Mouse (Mus musculus): Measurements from ENCODE around the gene Vdac1.
A peak's percentile ranks its signal among the peaks of the same experiment; 100 is the strongest.
"Not testable (repeated sequence)": the region's sequence is repeated elsewhere in the genome, so short reads cannot be mapped to it uniquely, and the experiment has no call there.

Vdac1 gene

GRCm38 (mm10) chr11:52374340-52374739 is 13.7 kb downstream of the Vdac1 start:
- DNase-seq (ENCODE audit: low spot score), result no peak

- no peak for DNase-seq (ENCODE audit: low spot score)
Measured at GRCm38 (mm10) chr11:52377579-52377978, 16.9 kb downstream of the Vdac1 start.

DNA sequence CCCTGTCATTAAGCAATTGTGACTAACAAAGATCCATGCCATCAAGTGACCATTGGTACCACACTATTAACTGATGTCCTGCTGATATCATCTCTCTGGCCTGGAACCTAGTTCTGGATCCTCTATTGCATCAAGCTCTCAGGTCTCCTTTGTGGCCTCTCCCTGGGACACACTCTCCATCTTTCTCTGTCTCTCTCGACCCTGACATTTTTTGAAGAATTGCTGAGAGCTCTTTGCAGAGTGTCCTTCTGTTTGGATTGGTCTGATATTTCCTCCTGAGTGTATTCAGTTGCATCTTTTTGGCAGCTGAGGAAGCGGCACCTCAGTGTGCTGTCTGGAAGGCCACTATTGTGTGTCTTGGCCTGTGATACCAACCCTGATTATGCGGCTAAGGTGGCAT is 18.6 kb downstream of the Vdac1 start:
- no peak for DNase-seq (ENCODE audit: low spot score)

GRCm38 (mm10) chr11:52383741-52384140 is 23.1 kb downstream of the Vdac1 start:
- no peak for DNase-seq (ENCODE audit: low spot score)

DNA sequence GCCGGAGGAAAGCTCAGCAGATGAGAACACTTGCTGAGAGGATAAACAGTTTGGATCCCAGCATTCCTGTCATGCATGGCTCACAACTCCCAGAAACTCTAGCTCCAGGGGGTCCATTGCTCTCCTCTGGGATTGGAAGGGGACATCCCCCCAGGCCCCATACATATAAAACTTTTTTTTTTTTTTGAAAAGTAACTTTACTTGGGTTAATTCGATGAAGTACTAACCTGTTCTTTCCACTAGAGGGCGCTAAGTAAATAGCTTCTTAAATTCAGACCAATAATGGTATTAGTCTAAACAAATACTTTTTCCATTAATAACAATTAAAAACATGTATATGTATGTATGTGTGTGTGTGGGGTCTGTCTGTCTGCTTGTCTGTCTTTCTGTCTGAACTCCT is 24.0 kb downstream of the Vdac1 start:
- no peak for DNase-seq (ENCODE audit: low spot score)

- no peak for DNase-seq (ENCODE audit: low spot score)
Measured at GRCm38 (mm10) chr11:52386892-52387291, 26.2 kb downstream of the Vdac1 start.

GRCm38 (mm10) chr11:52388150-52388549 is 27.5 kb downstream of the Vdac1 start:
- DNase-seq (ENCODE audit: low spot score), result no peak

DNA sequence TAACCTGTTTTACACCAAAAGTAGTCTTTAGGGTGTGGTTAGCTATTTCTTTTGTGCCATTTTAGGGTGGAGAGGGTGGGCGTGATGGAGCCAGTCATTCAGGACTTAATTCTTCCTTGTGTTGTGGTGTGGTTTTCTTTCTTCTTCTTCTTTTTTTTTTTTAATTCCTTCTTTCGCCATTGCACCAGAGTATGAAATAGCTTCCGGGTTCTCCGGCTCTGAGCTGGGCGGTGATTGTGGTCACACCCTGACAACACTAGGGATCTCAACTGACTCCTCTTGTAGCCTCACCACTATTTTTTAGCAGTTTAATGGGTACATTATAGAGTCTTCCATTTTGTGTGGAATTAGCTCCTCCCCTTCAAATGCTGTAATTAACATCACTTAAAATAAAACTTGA is 28.3 kb downstream of the Vdac1 start:
- not testable (repeated sequence) for DNase-seq (ENCODE audit: low spot score)

DNA sequence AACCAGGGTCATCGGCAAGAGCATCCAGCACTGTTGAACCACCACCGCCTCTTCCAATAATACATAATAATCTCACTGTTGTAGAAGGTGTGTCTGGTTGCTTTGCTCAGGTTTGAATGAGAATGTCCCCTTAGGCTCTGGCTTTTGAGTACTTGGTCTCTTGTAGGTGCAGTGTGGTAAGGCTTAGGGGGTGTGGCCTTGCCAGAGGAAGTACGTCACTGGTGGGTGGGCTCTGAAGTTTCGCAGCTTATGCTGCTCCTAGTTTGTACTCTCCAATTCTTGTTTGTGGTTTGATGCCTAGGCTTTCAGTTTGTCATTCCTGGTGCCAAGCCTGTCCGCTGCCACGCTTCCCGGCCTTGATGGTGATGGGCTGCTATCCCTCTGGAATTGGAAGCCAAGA is 29.3 kb downstream of the Vdac1 start:
- no peak for DNase-seq (ENCODE audit: low spot score)

DNA sequence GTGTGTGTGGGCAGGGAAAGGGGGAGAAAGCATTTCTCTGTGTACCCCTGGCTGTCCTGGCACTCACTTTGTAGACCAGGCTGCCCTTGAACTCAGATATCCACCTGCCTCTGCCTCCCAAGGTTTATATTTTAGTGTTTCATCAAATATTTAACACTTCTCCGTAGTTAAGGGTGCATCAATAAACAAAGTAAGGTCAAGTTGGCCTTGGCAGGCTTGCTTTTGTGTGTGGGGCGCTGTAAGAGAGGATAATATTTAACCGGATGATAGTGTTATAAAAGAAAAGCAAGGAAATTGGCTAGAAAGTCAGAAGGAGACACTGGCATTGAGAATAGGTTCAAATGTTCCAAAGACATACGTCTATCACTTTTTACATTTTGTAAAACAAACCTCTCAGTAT is 33.8 kb downstream of the Vdac1 start:
- no peak for DNase-seq (ENCODE audit: low spot score)

- DNase-seq (ENCODE audit: low spot score), result no peak
Measured at GRCm38 (mm10) chr11:52395343-52395742, 34.7 kb downstream of the Vdac1 start.

GRCm38 (mm10) chr11:52395940-52396596 is 35.4 kb downstream of the Vdac1 start, which contains the start of gene 9530068E07Rik:
Gene 9530068E07Rik, plus strand, starts transcription at chr11:52396428.
- DNase-seq (ENCODE audit: low spot score), result peak; percentile 80

- DNase-seq (ENCODE audit: low spot score), result no peak
Measured at GRCm38 (mm10) chr11:52396597-52397188, 36.0 kb downstream of the Vdac1 start.

GRCm38 (mm10) chr11:52397385-52397987 is 36.8 kb downstream of the Vdac1 start:
- no peak for DNase-seq (ENCODE audit: low spot score)

- DNase-seq (ENCODE audit: low spot score), result no peak
Measured at GRCm38 (mm10) chr11:52401476-52401875, 40.8 kb downstream of the Vdac1 start.

GRCm38 (mm10) chr11:52402566-52402965 is 41.9 kb downstream of the Vdac1 start:
- DNase-seq (ENCODE audit: low spot score), result no peak

GRCm38 (mm10) chr11:52404209-52404608 is 43.5 kb downstream of the Vdac1 start:
- no peak for DNase-seq (ENCODE audit: low spot score)

DNA sequence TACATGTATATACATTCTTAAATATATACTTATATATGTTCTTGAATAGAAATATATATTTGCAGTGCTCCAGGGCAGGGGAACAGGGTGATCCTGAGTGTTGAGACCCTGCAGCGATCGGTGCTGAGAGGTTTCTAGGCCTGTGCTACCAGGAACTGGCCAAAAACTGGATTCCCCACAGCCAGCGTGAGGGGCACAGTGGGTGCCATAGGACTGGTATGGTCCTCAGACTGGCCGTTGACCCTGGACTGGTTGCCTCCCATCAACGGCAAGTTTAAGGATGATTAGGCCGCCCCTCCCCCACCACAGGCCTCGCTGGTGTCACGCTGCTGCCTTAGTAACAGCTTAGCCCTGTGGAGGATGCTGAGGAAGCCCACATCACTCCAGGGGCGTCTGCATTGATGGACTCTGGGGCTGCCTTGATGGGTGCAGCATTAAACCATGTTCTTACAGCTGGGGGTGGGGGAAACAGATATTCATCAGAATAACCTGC is 44.6 kb downstream of the Vdac1 start:
- no peak for DNase-seq (ENCODE audit: low spot score)

GRCm38 (mm10) chr11:52409316-52409715 is 48.7 kb downstream of the Vdac1 start:
- no peak for DNase-seq (ENCODE audit: low spot score)

DNA sequence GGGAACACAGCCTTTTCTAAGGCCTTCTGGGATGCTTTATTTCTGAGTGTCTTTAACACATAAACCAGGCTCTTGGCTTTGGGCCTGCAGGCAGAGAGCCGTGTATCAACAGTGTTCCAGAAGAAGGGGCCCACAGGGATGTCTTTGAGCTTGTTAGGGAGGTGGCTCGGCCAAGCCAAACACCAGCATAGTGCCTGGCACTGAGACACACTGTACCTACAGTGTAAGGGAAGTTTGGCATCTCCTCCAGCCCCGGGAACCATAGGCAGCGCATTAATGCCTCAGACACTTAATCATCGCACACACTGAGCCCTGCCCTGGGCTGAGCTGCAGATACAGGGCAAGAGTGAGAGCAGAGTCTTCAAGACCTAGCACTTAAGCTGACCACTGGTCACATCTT is 57.7 kb downstream of the Vdac1 start:
- DNase-seq (ENCODE audit: low spot score), result no peak

DNA sequence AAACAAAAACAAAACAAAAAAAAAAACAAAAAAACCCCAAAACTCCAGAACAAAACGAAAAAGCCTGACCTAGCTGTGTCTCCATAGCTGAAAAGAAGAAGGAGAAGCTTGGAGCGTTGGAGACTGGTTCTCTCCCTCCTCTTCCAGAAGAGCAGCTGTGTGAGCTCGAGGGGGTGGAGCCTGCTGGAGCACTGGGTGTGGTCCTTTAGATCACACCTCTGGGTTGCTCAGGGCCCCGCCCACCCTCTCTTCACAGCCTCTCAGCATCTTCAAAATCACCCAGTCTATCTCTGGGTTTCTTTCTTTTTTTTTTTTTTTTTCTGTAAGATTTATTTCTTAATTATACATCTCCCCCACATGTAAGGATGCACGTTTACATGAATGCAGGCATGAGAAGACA is 58.6 kb downstream of the Vdac1 start:
- no peak for DNase-seq (ENCODE audit: low spot score)

DNA sequence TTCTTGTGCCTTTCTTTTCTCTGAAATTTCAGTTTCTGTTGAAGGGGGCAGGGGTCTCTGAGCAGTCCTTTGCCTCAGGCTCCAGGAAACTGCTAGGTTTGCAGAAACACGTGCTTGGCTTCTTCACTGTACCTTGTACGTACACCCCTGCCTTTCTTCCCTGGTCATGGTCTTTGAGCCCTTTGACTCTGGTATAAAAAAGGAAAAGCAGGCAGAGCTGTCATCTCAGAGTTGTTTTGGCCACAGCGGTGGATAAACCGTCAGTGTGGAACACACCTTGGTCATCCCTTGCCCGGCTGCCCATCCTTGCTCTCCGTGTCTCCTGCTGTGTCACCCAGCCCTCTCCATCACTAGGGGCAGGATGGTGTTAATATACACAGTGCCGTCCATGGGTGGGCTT is 59.2 kb downstream of the Vdac1 start:
- DNase-seq (ENCODE audit: low spot score), result no peak

DNA sequence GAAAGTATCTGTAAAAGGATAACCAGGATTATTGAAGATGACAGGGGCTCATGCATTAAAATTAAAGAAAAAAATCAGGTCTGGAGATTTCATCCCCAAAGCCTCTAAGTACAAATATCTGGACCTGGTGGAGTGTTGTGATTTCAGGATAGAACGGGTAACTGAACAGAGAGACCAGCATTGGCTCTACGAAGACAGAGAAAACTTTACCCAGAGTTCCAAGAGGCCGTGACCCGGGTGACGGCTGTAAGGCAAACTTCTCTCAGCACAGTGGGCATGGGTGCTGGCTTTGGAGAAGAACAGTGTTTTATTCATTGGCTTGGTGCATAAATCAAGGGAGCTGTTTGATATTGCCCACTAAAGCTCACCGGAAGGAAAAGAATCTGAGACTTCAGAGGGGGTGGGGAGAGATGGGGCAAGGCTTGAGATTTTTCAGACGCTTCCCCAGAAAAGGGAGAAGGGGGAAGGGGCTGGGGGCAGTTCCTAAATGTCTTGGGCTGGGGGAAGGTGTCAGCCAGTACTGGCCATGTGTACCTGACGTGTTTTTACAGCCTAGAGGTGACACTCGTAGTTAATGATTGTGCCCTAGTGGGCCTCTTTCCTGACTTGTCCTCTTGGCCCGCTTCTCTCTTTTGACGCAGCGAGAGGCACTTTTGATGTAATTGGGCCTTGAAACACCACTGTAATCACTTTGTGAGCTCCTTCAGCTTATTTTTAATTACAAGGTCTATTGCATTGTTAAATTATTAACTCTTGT is 59.8 kb downstream of the Vdac1 start:
- DNase-seq (ENCODE audit: low spot score), result no peak
